Mouse (Mus musculus): ENCODE results near the gene Ms4a4b.
"Not testable (repeated sequence)": the region's sequence is repeated elsewhere in the genome, so short reads cannot be mapped to it uniquely, and the experiment has no call there.

Ms4a4b gene

DNA sequence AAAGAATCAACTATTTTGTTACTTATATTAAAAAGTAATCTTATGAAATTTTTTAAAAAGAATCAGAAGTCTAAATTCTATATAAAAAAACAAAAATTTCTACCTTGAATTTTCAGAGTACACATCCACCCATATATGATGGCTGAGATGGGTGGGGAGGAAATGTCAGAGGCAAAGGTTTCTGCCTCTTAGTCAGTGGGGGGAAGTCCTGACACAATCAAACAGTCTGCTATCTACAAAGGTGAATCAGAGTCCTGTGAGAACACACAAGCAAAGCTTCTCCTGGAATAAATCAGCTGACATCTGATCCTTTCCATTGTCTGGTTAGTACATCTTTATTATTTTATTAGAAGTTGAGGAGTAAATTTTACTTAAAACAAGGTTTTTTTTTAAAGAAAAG lies at the start of gene Ms4a4b:
Gene Ms4a4b (plus strand): TSS at position 216 of the 400 bp plus-strand sequence.
- no peak for DNase-seq (ENCODE audit: low read depth)

- no peak for DNase-seq (ENCODE audit: low read depth)
Measured at GRCm38 (mm10) chr19:11395769-11396168, 47.6 kb upstream of the Ms4a4b start.

DNA sequence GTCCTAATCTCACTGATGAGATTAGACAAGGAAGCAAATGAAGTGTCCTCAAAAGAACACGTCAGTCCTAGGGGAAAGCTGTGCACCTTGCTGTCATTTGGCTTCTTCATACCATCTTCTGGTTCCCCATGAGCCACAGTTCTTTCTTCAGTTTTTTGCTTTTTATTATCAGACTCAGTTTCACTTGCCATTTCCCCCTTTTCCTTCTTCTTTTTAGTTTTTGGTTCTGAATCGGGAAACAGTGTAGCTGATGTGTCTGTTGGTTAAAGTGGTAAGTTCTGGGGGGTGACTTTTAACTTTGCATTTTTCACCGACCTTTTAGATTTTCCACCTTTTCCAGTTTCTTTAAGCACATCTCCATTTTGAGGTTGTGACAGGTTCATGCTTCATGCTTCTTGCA lies 38.8 kb upstream of the Ms4a4b start, which contains the start of gene Ms4a4c:
Gene Ms4a4c (plus strand): TSS at position 244 of the 400 bp plus-strand sequence.
- DNase-seq (ENCODE audit: low read depth): no peak

- no peak for DNase-seq (ENCODE audit: low read depth)
Measured at GRCm38 (mm10) chr19:11407428-11407827, 35.9 kb upstream of the Ms4a4b start.

DNA sequence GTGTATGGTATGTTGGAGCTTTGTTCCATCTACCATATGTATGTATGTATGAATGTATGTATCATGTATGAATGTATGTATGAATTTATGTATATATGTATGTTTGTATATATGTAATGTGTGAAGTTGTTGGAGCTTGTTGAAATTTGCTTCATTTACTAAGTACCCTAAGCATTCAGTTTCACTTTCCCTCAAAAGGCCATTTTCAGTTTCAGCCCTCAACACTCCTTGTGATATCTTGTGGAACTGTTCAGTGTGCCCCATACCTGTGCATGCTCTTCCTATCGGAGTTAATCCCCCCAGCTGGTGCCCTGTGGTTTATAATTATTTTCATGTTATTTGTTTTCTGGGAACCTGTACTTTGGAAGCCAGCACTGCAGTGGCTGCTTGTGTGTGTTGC lies 34.8 kb upstream of the Ms4a4b start:
- DNase-seq (ENCODE audit: low read depth): no peak

DNA sequence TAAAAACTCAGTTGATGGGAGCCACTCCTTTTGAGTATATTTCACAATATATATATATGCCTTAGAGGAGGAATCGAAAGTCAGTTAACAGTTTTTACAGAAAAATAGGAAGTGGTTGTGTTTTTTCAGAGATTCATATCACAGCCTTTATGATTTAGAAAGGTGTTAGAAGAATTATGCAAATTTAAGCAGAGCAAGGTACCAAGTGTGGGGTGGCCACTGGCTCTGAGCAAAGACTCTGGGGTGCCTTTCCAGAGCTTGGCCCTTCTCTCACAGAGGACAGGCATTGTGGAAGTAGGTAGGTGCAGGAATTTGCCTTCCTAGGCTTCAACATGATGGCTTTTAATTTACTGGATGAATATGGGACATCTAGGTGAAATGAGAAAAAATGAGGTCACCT lies 31.7 kb upstream of the Ms4a4b start:
- no peak for DNase-seq (ENCODE audit: low read depth)

- no peak for DNase-seq (ENCODE audit: low read depth)
Measured at GRCm38 (mm10) chr19:11414084-11414483, 29.3 kb upstream of the Ms4a4b start.

GRCm38 (mm10) chr19:11415581-11415980 lies 27.8 kb upstream of the Ms4a4b start:
- DNase-seq (ENCODE audit: low read depth): no peak

DNA sequence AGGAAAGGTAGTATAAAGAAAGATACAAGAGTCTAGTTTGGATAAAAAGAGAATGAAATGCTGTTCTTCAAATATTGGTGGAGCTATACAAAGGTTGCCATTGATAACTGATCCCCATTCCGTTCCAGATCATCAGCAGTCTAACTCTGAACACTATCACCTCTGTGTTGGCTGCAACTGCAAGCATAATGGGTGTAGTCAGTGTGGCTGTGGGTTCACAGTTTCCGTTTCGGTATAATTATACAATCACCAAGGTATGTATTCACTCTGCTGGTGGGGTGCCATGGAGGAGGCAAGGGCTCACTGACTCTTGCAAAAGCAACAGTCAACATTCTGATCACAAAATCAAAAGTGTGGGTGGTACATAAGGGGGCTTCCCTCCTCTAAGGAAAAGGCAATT lies 24.5 kb upstream of the Ms4a4b start:
- not testable (repeated sequence) for DNase-seq (ENCODE audit: low read depth)

- peak; percentile 3 for DNase-seq (ENCODE audit: low read depth)
Measured at GRCm38 (mm10) chr19:11431209-11431608, 12.1 kb upstream of the Ms4a4b start.

DNA sequence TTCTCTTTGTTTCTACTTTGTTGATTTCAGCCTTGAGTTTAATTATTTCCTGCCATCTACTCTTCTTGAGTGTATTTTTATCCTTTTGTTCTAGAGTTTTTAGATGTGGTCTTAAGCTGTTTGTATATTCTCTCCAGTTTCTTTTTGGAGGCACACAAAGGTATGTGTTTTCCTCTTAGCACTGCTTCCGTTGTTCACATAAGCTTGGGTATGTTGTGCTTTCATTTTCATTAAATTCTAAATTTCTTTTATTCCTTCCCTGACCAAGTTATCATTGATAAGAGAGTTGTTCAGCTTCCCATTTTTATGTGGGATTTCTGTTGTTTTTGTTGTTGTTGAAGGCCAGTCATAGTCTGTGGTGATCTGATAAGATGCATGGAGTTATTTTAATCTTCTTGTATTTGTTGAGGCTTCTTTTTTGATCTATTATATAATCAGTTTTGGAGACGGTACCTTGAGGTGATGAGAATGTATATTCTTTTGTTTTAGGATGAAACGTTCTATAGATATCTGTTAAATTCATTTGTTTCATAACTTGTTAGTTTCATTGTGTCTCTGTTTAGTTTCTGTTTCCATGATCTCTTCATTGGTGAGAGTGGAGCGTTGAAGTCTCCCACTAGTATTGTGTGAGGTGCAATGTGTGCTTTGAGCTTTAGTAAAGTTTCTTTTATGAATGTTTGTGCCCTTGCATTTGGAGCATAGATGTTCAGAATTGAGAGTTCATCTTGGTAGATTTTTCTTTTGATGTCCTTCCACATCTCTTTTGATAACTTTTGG lies 8.1 kb upstream of the Ms4a4b start:
- DNase-seq (ENCODE audit: low read depth): no peak

GRCm38 (mm10) chr19:11443964-11444363 lies 611 bp downstream of the Ms4a4b start:
- no peak for DNase-seq (ENCODE audit: low read depth)

DNA sequence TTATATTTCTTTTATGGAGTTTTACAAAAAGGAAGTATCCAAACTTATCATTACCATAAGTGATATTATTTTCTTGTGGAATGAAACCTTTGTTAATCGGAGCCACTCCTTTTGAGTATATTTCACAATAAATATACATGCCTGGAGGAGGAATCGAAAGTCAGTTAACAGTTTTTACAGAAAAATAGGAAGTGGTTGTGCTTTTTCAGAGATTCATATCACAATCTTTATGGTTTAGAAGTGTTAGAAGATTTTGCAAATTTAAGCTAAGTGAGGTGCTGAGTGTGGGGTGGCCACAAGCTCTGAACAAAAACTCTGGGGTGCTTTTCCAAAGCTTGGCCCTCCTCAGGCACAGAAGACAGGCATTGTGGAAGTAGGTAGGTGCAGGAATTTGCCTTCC lies 3.9 kb downstream of the Ms4a4b start:
- DNase-seq (ENCODE audit: low read depth): no peak

GRCm38 (mm10) chr19:11459041-11459440 lies 15.7 kb downstream of the Ms4a4b start:
- DNase-seq (ENCODE audit: low read depth): not testable (repeated sequence)

DNA sequence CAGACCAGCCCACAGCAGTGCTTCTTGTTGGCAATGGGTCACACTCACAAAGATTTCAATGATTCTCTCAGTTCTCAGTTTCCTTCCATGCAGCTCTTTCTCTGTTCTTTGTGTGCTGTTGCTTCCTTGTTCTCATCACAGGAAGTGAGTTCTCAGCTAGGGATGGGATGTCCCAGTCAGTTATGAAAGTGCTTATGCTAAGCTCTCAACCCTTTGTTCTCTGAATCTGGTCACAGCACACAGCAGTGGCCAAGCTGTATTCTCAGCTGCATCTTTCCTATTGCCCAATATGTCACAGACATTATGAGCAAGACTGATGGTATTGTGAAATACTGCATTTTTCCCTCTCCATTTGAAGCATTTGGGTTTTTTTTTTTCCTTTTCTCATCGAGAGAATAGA lies 21.4 kb downstream of the Ms4a4b start:
- not testable (repeated sequence) for DNase-seq (ENCODE audit: low read depth)

GRCm38 (mm10) chr19:11466471-11466870 lies 23.1 kb downstream of the Ms4a4b start:
- DNase-seq (ENCODE audit: low read depth): no peak

GRCm38 (mm10) chr19:11468361-11468760 lies 25.0 kb downstream of the Ms4a4b start:
- DNase-seq (ENCODE audit: low read depth): not testable (repeated sequence)

DNA sequence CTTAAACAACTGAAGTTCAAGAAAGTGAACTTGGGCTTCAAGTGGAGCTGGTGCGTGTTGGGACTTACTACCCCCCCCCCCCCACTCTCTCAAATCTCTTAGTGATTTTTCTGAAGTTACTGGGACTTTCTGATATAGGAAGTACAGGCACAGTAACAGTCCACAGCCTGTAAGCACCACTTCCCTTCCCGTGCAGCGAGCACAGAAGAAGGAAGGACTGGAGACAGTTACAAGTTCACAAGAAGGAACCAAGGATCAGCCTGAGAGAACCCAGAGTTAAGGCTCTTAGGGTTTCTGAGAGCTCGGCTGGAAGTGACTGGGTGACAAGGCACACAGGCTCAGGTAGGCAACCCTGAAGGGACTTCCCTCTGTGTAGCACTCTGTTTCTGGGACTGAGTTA lies 25.9 kb downstream of the Ms4a4b start, which contains the start of gene Ms4a6c:
Gene Ms4a6c (plus strand): TSS at position 152 of the 400 bp plus-strand sequence.
- not testable (repeated sequence) for DNase-seq (ENCODE audit: low read depth)

DNA sequence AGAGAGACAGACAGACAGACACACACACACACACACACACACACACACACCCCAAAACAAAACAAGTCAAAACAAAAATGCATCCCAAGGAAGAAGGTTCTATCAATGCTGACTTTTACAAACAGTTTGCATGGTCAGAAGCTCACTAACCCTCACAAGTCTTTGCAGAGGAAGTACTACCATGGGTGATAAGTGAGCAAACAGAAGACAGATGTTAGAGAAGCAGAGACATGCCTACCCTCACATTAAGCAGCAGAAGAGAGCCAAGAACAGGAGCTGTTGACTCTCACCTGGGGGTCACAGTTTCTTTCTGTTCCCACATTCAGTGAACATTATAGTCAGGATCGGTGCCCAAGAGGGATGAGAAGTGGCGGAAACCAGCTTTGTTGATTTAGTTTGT lies 36.4 kb downstream of the Ms4a4b start:
- DNase-seq (ENCODE audit: low read depth): no peak

GRCm38 (mm10) chr19:11482684-11483083 lies 39.3 kb downstream of the Ms4a4b start:
- no peak for DNase-seq (ENCODE audit: low read depth)

- DNase-seq (ENCODE audit: low read depth): no peak
Measured at GRCm38 (mm10) chr19:11483941-11484340, 40.6 kb downstream of the Ms4a4b start.

DNA sequence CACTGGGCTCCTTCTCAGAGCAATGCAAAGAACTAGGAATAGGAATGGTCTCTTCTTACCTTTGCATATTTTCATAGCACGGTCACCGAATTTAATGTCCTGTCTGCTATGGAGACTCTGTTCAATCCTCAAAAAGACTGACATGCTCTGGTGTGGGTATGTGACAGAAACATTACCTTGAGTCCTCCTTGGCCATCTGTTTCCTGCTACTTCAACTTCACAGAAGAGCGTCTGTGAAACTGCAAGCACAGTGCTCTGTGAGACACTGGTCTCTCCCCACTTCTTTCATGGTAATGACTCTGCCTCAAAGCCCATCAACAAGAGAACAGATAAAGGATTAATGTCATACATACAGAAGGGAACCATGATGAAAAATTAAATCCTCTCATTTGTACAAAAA lies 41.0 kb downstream of the Ms4a4b start:
- DNase-seq (ENCODE audit: low read depth): no peak

DNA sequence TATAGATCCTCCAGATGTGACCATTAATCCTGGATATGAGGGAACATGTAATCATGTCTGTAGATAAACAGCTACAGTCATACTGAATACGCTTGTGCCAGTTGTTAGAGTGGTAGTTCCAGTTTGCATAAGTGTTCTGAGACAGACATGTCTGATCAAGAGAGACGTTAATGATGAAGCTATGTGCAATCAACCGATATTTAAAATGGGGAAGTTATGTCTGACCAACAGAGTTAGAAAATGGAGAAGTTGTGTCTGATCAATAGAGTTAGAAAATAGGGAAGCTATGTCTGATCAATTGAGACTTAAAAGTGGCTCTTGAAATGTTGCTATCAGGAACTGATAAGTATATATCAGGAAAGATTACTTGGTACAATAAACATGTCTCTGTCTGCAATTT lies 41.9 kb downstream of the Ms4a4b start:
- DNase-seq (ENCODE audit: low read depth): no peak

DNA sequence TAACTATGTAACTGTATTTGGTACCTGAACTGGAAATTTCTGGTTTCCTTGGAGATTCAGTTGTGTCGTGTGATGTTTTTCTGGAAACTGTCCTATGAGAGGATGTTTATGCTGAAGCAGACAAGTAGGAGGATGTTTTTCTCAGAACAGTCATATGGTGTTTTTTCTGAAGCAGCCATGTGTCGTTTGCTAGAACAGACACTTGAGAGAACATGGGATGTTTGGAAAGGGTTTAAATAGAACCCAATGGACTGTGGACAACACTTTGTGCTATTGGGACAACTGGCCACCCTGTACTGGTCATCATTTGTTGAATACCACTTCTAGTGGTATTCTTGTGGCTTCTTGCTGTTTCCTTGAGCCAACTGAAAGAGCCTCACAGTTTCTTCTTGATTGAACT lies 42.4 kb downstream of the Ms4a4b start, which contains the start of gene Gm8369:
Gene Gm8369 (plus strand): TSS at position 193 of the 400 bp plus-strand sequence.
- DNase-seq (ENCODE audit: low read depth): no peak

Data from fibroblast of lung, adult 2 months (primary cell).